Mouse (Mus musculus) midbrain, embryonic 10.5 days (tissue): Measurements from ENCODE around the gene Ogfod2. TPM values are rescaled to one million over a fixed set of nuclear protein-coding genes. Genes with fewer than 3 reads are reported as not detected.

Experiments
- DNase-seq: peaks from one replicate; pipeline ENCODE4 v3.0.0-alpha.2; 2017; ENCODE audit warnings: low spot score
- H3K27ac ChIP-seq: fragments of 300-500 bp; sonication (generic); replicated peaks from 2 replicates; pipeline ENCODE4 v1.5.1; 2016; ENCODE audit warnings: mild to moderate bottlenecking
- H3K27me3 ChIP-seq: fragments of 300-500 bp; sonication (generic); 2 replicates; pipeline ENCODE4 v1.6.1; 2016; ENCODE audit warnings: low read depth, mild to moderate bottlenecking; ENCODE audit not compliant: poor library complexity, severe bottlenecking
- H3K36me3 ChIP-seq: fragments of 300-500 bp; sonication (generic); 2 replicates; pipeline ENCODE4 v1.6.1; 2016; ENCODE audit warnings: mild to moderate bottlenecking, moderate library complexity
- H3K4me1 ChIP-seq: fragments of 300-500 bp; sonication (generic); 2 replicates; pipeline ENCODE4 v1.6.1; 2016
- H3K4me3 ChIP-seq: fragments of 300-500 bp; sonication (generic); 2 replicates; pipeline ENCODE4 v1.5.1; 2016; ENCODE audit warnings: mild to moderate bottlenecking, moderate library complexity
- H3K9me3 ChIP-seq: fragments of 300-500 bp; sonication (generic); replicated peaks from 2 replicates; pipeline ENCODE4 v1.6.1; 2016; ENCODE audit warnings: mild to moderate bottlenecking
- WGBS: fragments of 180-500 bp; shearing (Covaris S2); methylation state at CpG from one replicate; pipeline ENCODE4 v1.1.7; 2016; 5-methylcytosine and 5-hydroxymethylcytosine counted together
- polyA plus RNA-seq: library from polyadenylated mRNA; unstranded; fragments of >200 nt; fragmentation: Nextera tagmentation; extraction: Ambion mirVana; gene quantifications from 2 replicates; pipeline ENCODE4 v1.2.1, GENCODE M21; 2016

The Ogfod2 gene
- polyA plus RNA-seq, 1 experiment from 2014 or later = 18.1 TPM

DNA sequence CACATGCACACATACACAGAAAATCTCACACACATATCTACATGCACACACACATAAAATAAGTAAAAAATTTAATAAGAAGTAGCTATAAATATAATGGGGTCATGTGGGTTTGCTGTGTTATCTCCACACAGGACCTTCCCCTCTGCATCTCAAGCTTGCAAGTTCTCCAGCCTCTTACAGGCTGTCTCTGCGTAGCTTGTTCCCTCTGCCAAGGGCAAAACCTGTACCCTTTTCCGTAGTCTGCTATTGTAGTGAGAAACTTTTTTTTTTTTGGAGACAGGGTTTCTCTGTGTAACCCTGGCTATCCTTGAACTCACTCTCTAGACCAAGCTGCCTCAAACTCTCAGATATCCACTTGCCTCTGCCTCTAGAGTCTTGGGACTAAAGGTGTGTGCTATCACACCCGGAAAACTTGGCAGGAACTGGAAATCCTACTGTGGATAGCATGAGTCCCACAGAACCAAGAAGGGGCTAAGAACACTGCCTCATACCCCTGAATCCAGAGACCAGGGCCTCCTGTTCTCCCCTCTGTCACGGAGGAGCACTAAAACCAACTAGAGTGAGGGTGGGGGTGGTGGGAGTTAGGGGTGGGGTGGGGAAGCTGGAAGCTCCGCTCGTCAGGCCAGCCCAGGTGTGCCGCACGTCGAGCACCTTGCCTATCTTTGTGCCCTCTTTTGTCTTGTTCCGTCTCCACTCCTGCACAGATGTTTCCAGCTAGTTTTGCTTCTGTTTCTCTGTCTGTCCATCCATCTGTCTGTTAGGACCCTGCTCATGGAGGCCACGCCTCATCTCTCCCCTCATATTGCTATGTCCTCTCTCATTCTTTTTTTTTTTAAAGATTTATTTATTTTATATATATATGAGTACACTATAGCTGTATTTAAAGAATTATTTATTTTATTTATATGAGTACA, 11.7 kb upstream of the Ogfod2 start:
- Histone ChIP-seq H3K9me3 (no peaks in the 10 kb centered on the region), H3K36me3 (no peaks in the 10 kb centered on the region), H3K4me3 (no peak overlapping the region), H3K27me3 (peaks cover 5% of the 10 kb centered on the region), H3K4me1 (peaks cover 8% of the 10 kb centered on the region), H3K27ac (no peak overlapping the region)
- whole genome bisulfite sequencing = 94% methylated on average over 11 of the region's 11 CpGs
- no peak for DNase-seq

DNA sequence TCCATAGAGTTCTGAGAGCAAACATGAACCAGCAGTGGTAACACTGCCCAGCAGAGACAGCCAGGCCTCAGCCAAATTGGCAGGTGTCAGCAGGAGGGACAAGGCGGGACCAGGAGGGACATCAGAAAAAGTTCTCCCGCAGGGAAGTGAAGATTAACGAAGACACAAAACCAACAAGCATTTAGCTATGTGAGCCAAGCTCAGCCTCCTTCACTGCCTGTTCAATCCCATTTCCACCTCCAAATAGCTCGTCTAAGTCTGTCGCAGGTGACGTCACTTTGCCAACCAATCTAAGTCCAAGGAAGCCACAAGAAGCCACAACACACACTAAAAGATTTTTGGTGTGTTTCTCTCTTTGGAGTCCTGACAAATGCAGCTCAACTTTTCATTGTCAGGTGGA, 9.8 kb upstream of the Ogfod2 start:
- 86% methylated on average over 6 of the region's 6 CpGs for WGBS
- Histone ChIP-seq H3K27ac (no peak overlapping the region), H3K36me3 (no peaks in the 10 kb centered on the region), H3K9me3 (no peaks in the 10 kb centered on the region), H3K4me1 (no peaks in the 10 kb centered on the region), H3K4me3 (no peak overlapping the region), H3K27me3 (no peaks in the 10 kb centered on the region)
- DNase-seq = no peak

DNA sequence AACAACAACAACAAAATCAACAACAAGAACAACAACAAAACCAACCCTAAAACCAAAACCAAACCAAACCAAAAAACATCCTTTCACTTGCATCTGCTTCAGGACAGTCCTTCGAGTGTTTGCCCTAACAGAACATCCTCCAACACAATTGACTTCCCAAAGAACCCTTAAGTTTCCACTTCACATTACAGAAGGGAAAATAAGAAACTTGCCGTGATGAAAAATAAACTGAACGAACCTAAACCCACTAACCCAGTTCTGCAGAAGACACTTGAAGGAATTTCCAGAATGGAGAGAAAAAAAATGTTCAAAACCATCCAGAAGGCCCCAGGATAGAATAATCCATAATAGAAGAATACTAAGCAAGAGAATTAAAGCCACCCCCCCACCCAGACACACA, 9.1 kb upstream of the Ogfod2 start:
- H3K4me3 ChIP-seq = no peak overlapping the region
- DNase-seq = no peak
- no peaks in the 10 kb centered on the region for H3K27me3 ChIP-seq
- no peaks in the 10 kb centered on the region for H3K9me3 ChIP-seq
- WGBS = 86% methylated on average over 3 of the region's 3 CpGs
- H3K36me3 ChIP-seq = no peaks in the 10 kb centered on the region
- no peak overlapping the region for H3K27ac ChIP-seq
- no peaks in the 10 kb centered on the region for H3K4me1 ChIP-seq

DNA sequence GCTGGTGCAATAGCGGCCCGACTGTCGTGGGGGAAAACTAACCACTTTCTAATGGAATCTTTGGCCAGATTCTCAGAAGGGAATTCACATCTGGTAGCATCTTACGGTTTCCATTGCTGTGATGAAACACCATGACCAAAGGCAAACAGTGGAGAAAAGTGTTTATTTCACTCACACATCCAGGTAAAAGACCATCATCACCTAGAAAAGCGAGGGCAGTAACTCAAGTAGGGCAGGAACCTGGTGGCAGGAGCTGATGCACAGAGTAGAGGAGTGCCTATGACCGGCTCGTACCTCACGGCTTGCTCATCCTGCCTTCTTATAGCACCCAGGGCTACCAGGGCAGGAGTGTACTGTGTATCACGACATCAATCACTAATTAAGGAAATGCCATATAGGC, 8.5 kb upstream of the Ogfod2 start:
- H3K4me1 ChIP-seq = no peaks in the 10 kb centered on the region
- no peak overlapping the region for H3K4me3 ChIP-seq
- WGBS = 95% methylated on average over 9 of the region's 9 CpGs
- no peaks in the 10 kb centered on the region for H3K27me3 ChIP-seq
- H3K27ac ChIP-seq = no peak overlapping the region
- no peaks in the 10 kb centered on the region for H3K36me3 ChIP-seq
- DNase-seq = no peak
- H3K9me3 ChIP-seq = no peaks in the 10 kb centered on the region

DNA sequence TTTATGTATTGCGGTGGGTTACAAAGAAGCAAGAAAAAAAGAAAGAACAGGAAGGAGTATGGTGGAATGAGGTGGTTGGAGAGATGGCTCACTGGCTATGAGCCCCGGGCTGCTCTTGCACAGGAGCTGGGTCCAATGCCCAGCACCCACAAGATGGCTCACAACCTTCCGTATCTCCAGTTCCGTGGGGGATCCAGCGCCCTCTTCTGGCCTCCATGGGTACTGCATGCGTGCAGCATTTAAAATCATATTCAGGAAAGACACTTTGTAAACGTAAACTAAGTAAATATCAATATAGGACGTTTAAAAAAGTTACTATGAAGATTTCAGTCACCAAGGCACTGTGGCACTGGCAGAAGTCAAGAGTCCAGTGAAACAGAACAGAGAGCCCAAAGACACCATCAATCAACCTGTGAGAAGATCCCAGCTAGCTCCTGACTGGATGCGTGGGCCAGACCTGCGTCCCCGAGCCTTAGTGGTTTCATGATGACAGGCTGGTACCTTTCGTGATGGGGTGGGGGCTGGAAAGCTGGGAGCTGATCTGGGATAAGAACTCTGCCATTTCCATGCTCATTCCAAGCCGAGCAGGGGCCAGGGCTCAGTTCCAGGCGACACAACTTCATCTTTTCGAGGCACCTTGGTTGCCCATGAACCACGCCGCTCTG, 888 bp upstream of the Ogfod2 start:
- WGBS = 28% methylated on average over 17 of the region's 17 CpGs
- peak overlapping the region; percentile 96 for H3K4me3 ChIP-seq
- peaks cover 33% of the 10 kb centered on the region for H3K4me1 ChIP-seq
- peak overlapping the region; percentile 92 for H3K27ac ChIP-seq
- DNase-seq = peak; percentile 60
- no peaks in the 10 kb centered on the region for H3K9me3 ChIP-seq
- no peaks in the 10 kb centered on the region for H3K27me3 ChIP-seq
- H3K36me3 ChIP-seq = peaks cover 5% of the 10 kb centered on the region; the same call in 1 of the 2 replicates

DNA sequence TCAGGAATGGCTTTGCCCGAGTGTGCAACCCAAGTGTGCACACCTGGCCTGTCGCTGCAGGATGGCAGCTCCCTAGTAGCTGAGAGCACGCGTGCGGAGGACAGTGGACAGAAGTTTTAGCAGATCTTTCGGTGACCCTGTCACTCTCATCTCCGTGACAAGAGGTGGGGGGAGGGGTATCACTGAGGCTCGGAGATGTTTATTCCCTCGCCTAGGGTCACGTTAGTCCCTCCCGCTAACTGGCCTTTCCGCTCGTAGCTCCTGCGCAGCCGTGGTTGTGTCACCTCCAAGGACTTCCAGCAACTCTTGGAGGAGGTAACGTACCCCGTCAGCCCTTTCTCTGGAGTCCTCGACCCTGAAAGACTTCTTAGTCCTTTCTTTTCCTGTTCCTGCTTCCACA, 434 bp downstream of the Ogfod2 start:
- Histone ChIP-seq H3K27ac (peak overlapping the region; percentile 92), H3K27me3 (no peaks in the 10 kb centered on the region), H3K9me3 (no peaks in the 10 kb centered on the region), H3K4me1 (peaks cover 46% of the 10 kb centered on the region), H3K36me3 (peaks cover 12% of the 10 kb centered on the region), H3K4me3 (peak overlapping the region; percentile 96)
- 1% methylated on average over 18 of the region's 18 CpGs for WGBS
- DNase-seq = no peak

DNA sequence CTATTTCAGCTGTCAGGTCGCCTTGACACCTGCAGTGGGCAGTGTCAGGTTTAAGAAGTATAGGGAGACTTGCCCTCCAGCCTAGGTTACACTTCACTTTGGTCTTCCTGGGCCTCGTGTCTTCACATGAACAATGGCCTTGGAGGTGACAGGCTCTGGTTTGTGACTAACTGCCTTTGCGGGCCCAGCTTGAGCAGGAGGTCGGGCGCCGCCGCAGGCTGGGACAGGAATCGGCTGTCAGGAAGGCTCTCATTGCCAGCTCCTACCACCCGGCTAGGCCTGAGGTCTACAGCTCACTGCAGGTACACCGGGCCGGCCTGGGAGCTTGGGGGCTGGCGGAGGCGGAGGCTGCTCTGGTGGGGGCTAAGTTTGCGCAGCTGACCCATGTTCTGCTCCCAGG, 933 bp downstream of the Ogfod2 start:
- Histone ChIP-seq H3K27me3 (no peaks in the 10 kb centered on the region), H3K36me3 (peaks cover 17% of the 10 kb centered on the region), H3K9me3 (no peaks in the 10 kb centered on the region), H3K4me3 (peak overlapping the region; percentile 96), H3K27ac (peak overlapping the region; percentile 92), H3K4me1 (peaks cover 50% of the 10 kb centered on the region)
- DNase-seq = peak; percentile 51
- WGBS = 18% methylated on average over 14 of the region's 14 CpGs

DNA sequence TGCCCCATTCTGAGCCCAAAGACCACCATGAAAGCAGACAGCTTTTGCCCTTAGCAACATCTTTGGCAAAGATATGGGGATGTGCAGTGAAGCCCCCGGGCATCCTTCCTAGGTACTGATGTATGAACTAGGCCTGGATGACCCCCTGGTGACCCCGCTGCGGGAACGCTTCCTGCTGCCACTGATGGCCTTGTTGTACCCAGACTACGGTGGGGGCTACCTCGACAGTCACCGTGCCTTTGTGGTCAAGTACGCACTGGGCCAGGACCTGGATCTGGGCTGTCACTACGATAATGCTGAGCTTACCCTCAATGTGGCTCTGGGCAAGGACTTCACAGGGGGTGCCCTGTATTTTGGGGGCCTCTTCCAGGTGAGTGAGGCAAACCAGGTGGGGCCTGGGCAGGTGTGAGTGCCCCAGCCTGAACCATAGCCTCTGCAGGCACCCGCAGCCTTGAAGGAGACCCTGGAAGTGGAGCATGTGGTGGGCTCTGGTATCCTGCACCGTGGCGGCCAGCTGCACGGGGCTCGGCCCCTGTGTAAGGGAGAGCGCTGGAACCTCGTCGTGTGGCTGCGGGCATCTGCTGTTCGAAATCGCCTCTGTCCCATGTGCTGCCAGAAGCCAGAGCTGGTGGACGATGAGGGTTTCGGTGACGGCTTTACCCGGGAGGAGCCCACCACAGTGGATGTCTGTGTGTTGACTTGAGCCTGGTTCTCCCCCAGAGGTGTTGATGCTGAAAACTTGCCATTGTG, 2.4 kb downstream of the Ogfod2 start:
- peaks cover 31% of the 10 kb centered on the region for H3K36me3 ChIP-seq
- 94% methylated on average over 24 of the region's 24 CpGs for WGBS
- DNase-seq = no peak
- H3K9me3 ChIP-seq = no peaks in the 10 kb centered on the region
- no peaks in the 10 kb centered on the region for H3K27me3 ChIP-seq
- no peak overlapping the region for H3K27ac ChIP-seq
- peaks cover 56% of the 10 kb centered on the region for H3K4me1 ChIP-seq
- peak overlapping the region; percentile 91; the same call in 1 of the 2 replicates for H3K4me3 ChIP-seq

DNA sequence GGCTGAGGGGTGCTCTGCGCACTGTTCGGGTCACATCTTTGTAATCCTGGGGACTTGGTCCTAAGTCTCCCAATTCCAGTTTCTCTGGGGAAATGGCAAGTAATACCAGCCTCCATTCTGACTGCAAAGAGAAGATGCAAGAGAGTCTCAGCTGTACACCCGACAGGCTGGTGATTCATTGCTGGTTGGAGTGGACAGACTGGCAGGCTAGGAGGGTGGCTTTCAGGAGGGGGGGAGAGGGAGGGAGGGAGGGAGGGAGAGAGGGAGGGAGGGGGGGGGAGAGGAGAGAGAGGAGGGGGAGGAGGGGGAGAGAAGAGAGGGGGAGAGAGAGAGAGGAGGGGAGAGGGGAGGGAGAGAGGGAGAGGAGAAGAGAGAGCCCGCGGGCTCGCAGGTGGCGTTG, 3.4 kb downstream of the Ogfod2 start:
- Histone ChIP-seq H3K27me3 (no peaks in the 10 kb centered on the region), H3K4me1 (peaks cover 56% of the 10 kb centered on the region), H3K36me3 (peaks cover 42% of the 10 kb centered on the region), H3K9me3 (no peaks in the 10 kb centered on the region), H3K27ac (peak overlapping the region; percentile 93), H3K4me3 (peak overlapping the region; percentile 91)
- WGBS = 27% methylated on average over 7 of the region's 7 CpGs
- DNase-seq = no peak

DNA sequence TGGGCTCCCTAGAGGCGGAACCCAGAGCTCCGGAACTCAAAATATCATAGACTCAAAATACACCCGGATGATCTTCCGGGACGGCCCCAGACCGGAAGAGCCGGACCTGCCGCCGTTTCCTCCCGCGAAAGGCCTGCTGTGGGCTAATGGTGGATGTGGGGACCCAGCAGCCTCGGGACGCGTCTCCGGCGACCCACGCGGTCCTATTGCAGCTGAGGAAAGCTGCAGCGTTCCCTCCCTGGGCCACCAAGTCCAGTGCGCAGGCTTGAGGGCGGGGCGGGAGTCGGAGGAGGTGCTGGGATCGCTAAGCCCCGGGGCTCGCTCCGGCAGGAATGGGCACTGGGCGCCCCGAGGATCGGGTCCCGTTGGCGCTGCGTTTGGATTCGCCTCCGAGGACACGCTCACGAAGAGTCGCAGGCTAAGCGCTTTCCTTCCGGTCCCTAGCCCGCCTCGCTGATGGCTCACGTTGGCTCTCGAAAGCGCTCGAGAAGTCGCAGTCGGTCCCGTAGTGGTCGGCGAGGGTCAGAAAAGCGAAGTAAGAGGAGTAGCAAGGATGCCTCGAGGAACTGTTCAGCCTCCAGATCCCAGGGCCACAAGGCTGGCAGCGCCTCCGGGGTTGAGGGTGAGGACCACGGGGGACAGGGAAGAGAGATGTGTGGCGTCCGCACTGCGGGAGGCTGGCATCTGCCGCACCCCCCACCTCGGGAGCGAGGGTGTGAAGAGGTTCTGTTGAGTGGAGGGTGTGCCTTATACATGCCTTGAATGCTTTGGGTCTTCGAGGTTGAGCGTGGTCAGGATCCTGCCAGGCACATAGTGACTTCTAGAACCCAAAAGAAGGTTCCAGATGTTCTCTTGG, 4.1 kb downstream of the Ogfod2 start, which contains the start of gene Arl6ip4:
Gene Arl6ip4, plus strand, starts transcription at position 100 of the 856 bp plus-strand sequence.
- H3K4me3 ChIP-seq = peak within 1 kb of the TSS; percentile 91
- H3K36me3 ChIP-seq = peaks cover 49% of the 10 kb centered on the region
- peak within 1 kb of the TSS; percentile 93 for H3K27ac ChIP-seq
- peak; percentile 78 for DNase-seq
- WGBS = 2% methylated on average over 64 of the region's 64 CpGs
- H3K27me3 ChIP-seq = no peaks in the 10 kb centered on the region
- no peaks in the 10 kb centered on the region for H3K9me3 ChIP-seq
- H3K4me1 ChIP-seq = peaks cover 51% of the 10 kb centered on the region

DNA sequence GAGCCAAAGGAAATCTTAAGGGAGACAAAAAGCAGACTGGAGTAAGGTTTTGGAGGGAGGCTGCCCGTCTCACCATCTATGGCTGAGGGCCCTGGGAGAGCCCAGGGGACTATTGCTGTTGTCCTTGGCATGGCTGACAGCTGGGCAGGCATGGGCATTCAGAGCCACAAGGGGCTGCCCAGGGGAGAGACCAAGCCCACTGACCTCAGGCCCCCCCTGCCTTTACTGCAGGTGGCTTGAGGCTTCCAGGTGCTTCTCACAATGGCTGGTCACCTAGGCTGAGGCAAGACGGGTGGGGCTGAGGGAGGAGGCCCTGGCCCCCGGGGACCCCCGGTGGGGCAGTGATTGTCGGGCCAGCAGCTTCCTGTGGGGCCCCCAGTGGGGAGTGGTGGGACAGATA, 7.1 kb downstream of the Ogfod2 start:
- no peaks in the 10 kb centered on the region for H3K27me3 ChIP-seq
- H3K36me3 ChIP-seq = peaks cover 74% of the 10 kb centered on the region
- H3K4me3 ChIP-seq = no peak overlapping the region
- DNase-seq = no peak
- H3K9me3 ChIP-seq = no peaks in the 10 kb centered on the region
- H3K27ac ChIP-seq = no peak overlapping the region
- H3K4me1 ChIP-seq = peaks cover 34% of the 10 kb centered on the region
- WGBS = 90% methylated on average over 5 of the region's 5 CpGs

DNA sequence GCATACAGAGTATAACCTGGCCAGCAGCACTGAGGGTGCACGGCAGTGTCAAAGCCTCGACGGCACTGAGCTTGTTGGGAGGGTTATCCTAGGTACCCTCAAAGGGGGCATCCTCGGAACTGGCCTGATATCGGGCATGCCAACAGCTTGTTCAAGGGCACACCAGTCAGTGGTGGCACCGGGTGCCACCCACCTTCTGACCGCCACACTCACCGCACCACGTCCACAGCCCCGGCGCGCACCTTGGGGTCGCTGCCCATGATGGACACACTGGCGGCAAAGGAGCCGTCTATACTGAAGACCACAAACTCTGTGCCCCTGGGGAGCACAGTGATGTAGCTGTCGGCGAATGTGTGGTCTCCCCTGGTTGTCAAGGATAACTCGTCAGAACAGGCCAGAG, 10.3 kb downstream of the Ogfod2 start:
- 90% methylated on average over 18 of the region's 18 CpGs for WGBS
- Histone ChIP-seq H3K27me3 (no peaks in the 10 kb centered on the region), H3K4me1 (peaks cover 12% of the 10 kb centered on the region), H3K36me3 (peaks cover 94% of the 10 kb centered on the region), H3K4me3 (no peak overlapping the region), H3K9me3 (no peaks in the 10 kb centered on the region), H3K27ac (no peak overlapping the region)
- no peak for DNase-seq
